ENCODE assay signal across 16 mouse cellular contexts in genomic region chr1:92014496-92014895, GRCm38 (mm10).
"Had no signal": no experiment of that assay in that cellular context is flagged by ENCODE, and none has a peak within 500 bp of the region (broad histone marks: within the 10 kb centered on the region; RNA-seq: fewer than 3 reads in every experiment).

No protein-coding gene starts in this region.

- H3K9ac ChIP-seq: liver, embryonic 13.5 days; lung, embryonic 14.5 days; stomach, embryonic 15.5 days had no signal

- H3K4me1 ChIP-seq: stomach, embryonic 15.5 days had no signal

- DNase-seq: kidney, adult 2 months; kidney, postnatal 25 days; layer of hippocampus, postnatal 36 days; liver, embryonic 13.5 days; lung, embryonic 14.5 days; lung, postnatal 10 days; lung, postnatal 36 days; midbrain, embryonic 14.5 days; right cerebral cortex, postnatal 14 days; right cerebral cortex, postnatal 4 days; spleen, adult 18-20 months; thymus, postnatal 25 days had no signal

- H3K4me3 ChIP-seq: left cerebral cortex, adult 2 months; liver, embryonic 13.5 days; megakaryocyte, embryonic 14.5 days; stomach, embryonic 15.5 days had no signal

- H3K27ac ChIP-seq: kidney, postnatal 0 days; left cerebral cortex, adult 2 months; liver, embryonic 13.5 days; stomach, embryonic 15.5 days had no signal

- H3K36me3 ChIP-seq: stomach, embryonic 15.5 days had no signal

- H3K9me3 ChIP-seq: liver, embryonic 13.5 days; stomach, embryonic 15.5 days had no signal

- H3K27me3 ChIP-seq: liver, embryonic 13.5 days; megakaryocyte, embryonic 14.5 days; stomach, embryonic 15.5 days had no signal
